Mouse (Mus musculus): Measurements from ENCODE around the gene Olfr1164.

The Olfr1164 gene

GRCm38 (mm10) chr2:88093866-88094265 lies at the start of gene Olfr1164:
TSS of gene Olfr1164 (minus strand) at chr2:88093966.
- DNase-seq: no peak

- DNase-seq: no peak
These were observed 34.4 kb upstream of the Olfr1164 start, which contains the start of gene Olfr1166 for GRCm38 (mm10) chr2:88128172-88128571. TSS of gene Olfr1166 (minus strand) at chr2:88128272.

GRCm38 (mm10) chr2:88071730-88072129 lies 22.0 kb downstream of the Olfr1164 start, which contains the start of gene Olfr1163:
TSS of gene Olfr1163 (minus strand) at chr2:88071830.
- DNase-seq: no peak

GRCm38 (mm10) chr2:88063587-88063986 lies 30.2 kb downstream of the Olfr1164 start:
- no peak for DNase-seq

- DNase-seq: no peak
These were observed 42.7 kb downstream of the Olfr1164 start, which contains the start of gene Olfr1162 for GRCm38 (mm10) chr2:88051029-88051428. TSS of gene Olfr1162 (minus strand) at chr2:88051129.

Measured in kidney, adult 18-20 months (tissue).